Mouse (Mus musculus) forebrain, embryonic 12.5 days (tissue): Measurements from ENCODE around the gene Myog. TPM values are rescaled to one million over a fixed set of nuclear protein-coding genes. Genes with fewer than 3 reads are reported as not detected.

Source experiments
- ATAC-seq: fragments of 200-750 bp; cut with Nextera tagmentation; 2 replicates; pipeline ENCODE4 v1.8.0; 2017; ENCODE audit warnings: moderate TSS enrichment; ENCODE audit not compliant: low FRiP score
- H3K27ac ChIP-seq: fragments of 300-500 bp; sonication (generic); 2 replicates; pipeline ENCODE4 v1.5.1; 2016; ENCODE audit warnings: mild to moderate bottlenecking
- H3K27me3 ChIP-seq: fragments of 300-500 bp; sonication (generic); 2 replicates; pipeline ENCODE4 v1.6.1; 2016; ENCODE audit warnings: mild to moderate bottlenecking
- H3K36me3 ChIP-seq: fragments of 300-500 bp; sonication (generic); replicated peaks from 2 replicates; pipeline ENCODE4 v1.6.1; 2016; ENCODE audit warnings: mild to moderate bottlenecking
- H3K4me1 ChIP-seq: fragments of 300-500 bp; sonication (generic); 2 replicates; pipeline ENCODE4 v1.6.1; 2016
- H3K4me2 ChIP-seq: fragments of 300-500 bp; sonication (generic); 2 replicates; pipeline ENCODE4 v1.6.1; 2016; ENCODE audit warnings: mild to moderate bottlenecking, moderate library complexity
- H3K4me3 ChIP-seq: fragments of 300-500 bp; sonication (generic); replicated peaks from 2 replicates; pipeline ENCODE4 v1.5.1; 2016; ENCODE audit warnings: mild to moderate bottlenecking
- H3K9ac ChIP-seq: fragments of 300-500 bp; sonication (generic); 2 replicates; pipeline ENCODE4 v1.6.1; 2016; ENCODE audit warnings: mild to moderate bottlenecking
- H3K9me3 ChIP-seq: fragments of 300-500 bp; sonication (generic); 2 replicates; pipeline ENCODE4 v1.6.1; 2016
- WGBS: fragments of 180-500 bp; shearing (Covaris S2); methylation state at CpG from one replicate; pipeline ENCODE4 v1.1.7; 2016; 5-methylcytosine and 5-hydroxymethylcytosine counted together
- polyA plus RNA-seq: library from polyadenylated mRNA; unstranded; fragments of >200 nt; fragmentation: Nextera tagmentation; extraction: Ambion mirVana; gene quantifications from 2 replicates; pipeline ENCODE4 v1.2.1, GENCODE M21; 2016

The Myog gene
- polyA plus RNA-seq, 1 experiment from 2014 or later: 1.2 TPM

DNA sequence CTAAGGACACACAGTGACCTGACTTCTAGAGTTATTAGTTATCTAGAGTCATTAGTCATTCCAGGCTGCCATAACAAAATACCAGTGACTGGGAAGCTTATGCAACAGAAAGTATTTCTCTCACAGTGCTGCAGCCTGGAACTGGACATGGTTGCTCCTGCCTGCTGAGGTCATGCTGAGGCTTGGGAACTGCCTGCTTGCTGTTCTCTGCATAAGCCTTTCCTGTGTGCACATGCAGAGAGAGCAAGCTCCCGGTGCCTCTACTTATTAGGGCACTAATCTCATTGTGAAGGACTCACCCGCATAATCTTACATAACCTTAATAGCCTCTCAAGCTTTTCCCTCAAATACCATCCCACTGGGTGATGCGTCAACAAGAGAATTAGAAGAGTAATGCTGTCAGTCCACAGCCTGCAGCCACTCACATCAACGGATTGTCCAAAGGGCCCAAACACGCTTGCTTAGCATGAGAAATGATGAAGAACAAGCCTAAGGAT is 17.0 kb upstream of the Myog start:
- H3K4me2 ChIP-seq: no peak overlapping the region
- H3K36me3 ChIP-seq: no peaks in the 10 kb centered on the region
- H3K27ac ChIP-seq: no peak overlapping the region
- no peak overlapping the region for H3K4me3 ChIP-seq
- no peak for ATAC-seq
- 43% methylated on average over 5 of the region's 5 CpGs for WGBS
- H3K9me3 ChIP-seq: no peaks in the 10 kb centered on the region
- no peak overlapping the region for H3K9ac ChIP-seq
- H3K27me3 ChIP-seq: no peaks in the 10 kb centered on the region
- no peaks in the 10 kb centered on the region for H3K4me1 ChIP-seq

GRCm38 (mm10) chr1:134273493-134274395 is 16.0 kb upstream of the Myog start:
- Histone ChIP-seq H3K27me3 (no peaks in the 10 kb centered on the region), H3K4me2 (no peak overlapping the region), H3K9me3 (no peaks in the 10 kb centered on the region), H3K4me1 (no peaks in the 10 kb centered on the region), H3K9ac (no peak overlapping the region), H3K36me3 (no peaks in the 10 kb centered on the region), H3K27ac (no peak overlapping the region), H3K4me3 (no peak overlapping the region)
- no peak for ATAC-seq
- WGBS: 61% methylated on average over 9 of the region's 9 CpGs

- Histone ChIP-seq H3K9me3 (no peaks in the 10 kb centered on the region), H3K4me2 (no peak overlapping the region), H3K4me1 (no peaks in the 10 kb centered on the region), H3K27me3 (no peaks in the 10 kb centered on the region), H3K36me3 (no peaks in the 10 kb centered on the region), H3K9ac (no peak overlapping the region), H3K27ac (no peak overlapping the region), H3K4me3 (no peak overlapping the region)
- no peak for ATAC-seq
- 81% methylated on average over 7 of the region's 7 CpGs for WGBS
Measured at GRCm38 (mm10) chr1:134274483-134274920, 15.3 kb upstream of the Myog start.

- Histone ChIP-seq H3K27ac (no peak overlapping the region), H3K27me3 (no peaks in the 10 kb centered on the region), H3K4me3 (no peak overlapping the region), H3K4me1 (no peaks in the 10 kb centered on the region), H3K9me3 (no peaks in the 10 kb centered on the region), H3K4me2 (no peak overlapping the region), H3K36me3 (no peaks in the 10 kb centered on the region), H3K9ac (no peak overlapping the region)
- 81% methylated on average over 13 of the region's 13 CpGs for WGBS
- ATAC-seq: no peak
Measured at GRCm38 (mm10) chr1:134275616-134276464, 13.9 kb upstream of the Myog start.

DNA sequence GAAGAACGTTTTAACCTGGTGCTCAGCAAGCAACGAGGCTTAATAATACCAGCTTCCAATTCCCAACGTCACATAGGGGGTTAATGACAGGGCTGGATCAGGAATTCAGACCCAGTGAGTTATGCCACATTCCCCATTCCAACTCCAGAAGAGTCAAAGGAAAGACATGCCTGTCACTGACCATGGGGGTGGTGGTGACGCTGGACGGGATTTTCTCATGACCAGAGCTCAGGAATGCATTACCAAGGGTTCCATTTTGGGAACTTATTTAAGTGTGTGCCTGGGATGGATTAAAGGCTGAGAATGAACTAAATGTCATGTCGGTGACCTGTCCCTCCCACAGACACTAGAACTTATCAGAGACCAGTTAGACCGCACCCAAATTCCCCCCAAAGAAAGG is 13.0 kb upstream of the Myog start:
- H3K9ac ChIP-seq: no peak overlapping the region
- WGBS: 83% methylated on average over 7 of the region's 7 CpGs
- no peak for ATAC-seq

GRCm38 (mm10) chr1:134280174-134280573 is 9.6 kb upstream of the Myog start:
- ATAC-seq: no peak
- no peak overlapping the region for H3K9ac ChIP-seq
- no peaks in the 10 kb centered on the region for H3K9me3 ChIP-seq
- no peaks in the 10 kb centered on the region for H3K4me1 ChIP-seq
- H3K27ac ChIP-seq: no peak overlapping the region
- no peaks in the 10 kb centered on the region for H3K27me3 ChIP-seq
- H3K4me3 ChIP-seq: no peak overlapping the region
- WGBS: 72% methylated on average over 5 of the region's 5 CpGs
- no peaks in the 10 kb centered on the region for H3K36me3 ChIP-seq
- no peak overlapping the region for H3K4me2 ChIP-seq

More for the DNA sequence above, 13.0 kb upstream of the Myog start:
- Histone ChIP-seq H3K9me3 (no peaks in the 10 kb centered on the region), H3K27me3 (no peaks in the 10 kb centered on the region), H3K4me1 (no peaks in the 10 kb centered on the region), H3K4me2 (no peak overlapping the region), H3K4me3 (no peak overlapping the region), H3K27ac (no peak overlapping the region), H3K36me3 (no peaks in the 10 kb centered on the region)

DNA sequence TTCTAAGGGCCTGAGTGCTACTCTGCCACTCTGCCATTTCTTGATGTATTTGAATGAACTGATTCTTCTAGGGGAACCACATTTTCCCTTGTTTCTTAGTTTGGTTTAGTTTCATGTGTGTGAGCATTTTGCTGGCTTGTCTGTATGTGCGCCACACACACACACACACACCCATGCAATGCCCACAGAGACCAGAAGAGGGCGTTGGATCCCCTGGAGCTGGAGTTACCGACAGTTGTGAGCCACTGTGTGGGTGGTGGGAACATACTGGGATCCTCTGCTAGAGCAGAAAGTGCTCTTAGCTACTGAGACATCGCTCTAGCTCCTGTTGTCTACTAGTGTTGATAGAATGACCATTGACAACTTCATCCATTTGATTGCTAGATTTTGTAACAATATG is 8.2 kb upstream of the Myog start:
- Histone ChIP-seq H3K4me2 (no peak overlapping the region), H3K27me3 (no peaks in the 10 kb centered on the region), H3K36me3 (no peaks in the 10 kb centered on the region), H3K27ac (no peak overlapping the region), H3K9ac (no peak overlapping the region), H3K4me1 (no peaks in the 10 kb centered on the region), H3K9me3 (no peaks in the 10 kb centered on the region), H3K4me3 (no peak overlapping the region)
- WGBS: 68% methylated on average over 4 of the region's 4 CpGs
- no peak for ATAC-seq

DNA sequence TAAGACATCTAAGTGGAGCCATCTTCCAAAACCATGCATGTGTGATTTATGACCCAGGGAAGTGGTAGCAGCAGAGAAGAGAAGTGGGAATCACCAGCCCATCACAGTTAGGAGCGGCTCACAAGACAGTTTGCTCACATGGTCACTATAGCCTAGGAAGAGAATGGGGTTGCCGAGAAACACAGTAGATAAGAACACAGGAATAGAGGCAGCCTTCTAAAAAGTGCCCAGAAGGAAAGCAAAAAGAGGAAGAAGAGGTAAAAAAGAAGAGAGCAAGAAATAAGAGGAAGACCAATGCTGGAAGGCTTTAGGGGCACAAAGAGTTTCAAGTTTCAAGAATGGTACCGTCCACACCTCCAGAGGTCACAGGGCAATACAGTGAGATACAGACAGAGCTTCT is 7.4 kb upstream of the Myog start:
- Histone ChIP-seq H3K4me2 (no peak overlapping the region), H3K36me3 (no peaks in the 10 kb centered on the region), H3K4me3 (no peak overlapping the region), H3K27ac (no peak overlapping the region), H3K9ac (no peak overlapping the region), H3K9me3 (no peaks in the 10 kb centered on the region), H3K27me3 (no peaks in the 10 kb centered on the region), H3K4me1 (no peaks in the 10 kb centered on the region)
- ATAC-seq: no peak
- WGBS: 86% methylated on average over 3 of the region's 3 CpGs

DNA sequence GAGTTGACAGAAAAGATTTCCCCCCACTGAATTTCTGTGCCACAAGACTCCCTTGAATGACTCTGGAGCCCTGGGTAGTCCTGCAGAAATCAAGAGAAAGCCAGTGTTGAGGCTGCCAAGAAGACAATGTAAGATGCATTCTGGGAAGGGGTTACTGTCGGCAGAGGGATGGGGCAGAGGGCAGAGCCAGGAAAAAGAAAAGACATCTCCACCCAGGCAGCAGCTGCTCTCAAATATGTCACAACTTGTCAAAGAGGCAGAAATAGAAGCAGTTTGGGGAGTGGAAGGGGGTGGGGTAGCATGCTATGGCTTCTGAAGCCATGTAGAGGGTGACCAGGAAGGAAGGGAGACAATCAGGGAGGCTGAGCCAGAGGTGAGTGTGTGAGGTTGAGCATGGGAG is 6.7 kb upstream of the Myog start:
- Histone ChIP-seq H3K4me2 (no peak overlapping the region), H3K4me1 (no peaks in the 10 kb centered on the region), H3K9ac (no peak overlapping the region), H3K36me3 (no peaks in the 10 kb centered on the region), H3K4me3 (no peak overlapping the region), H3K9me3 (no peaks in the 10 kb centered on the region), H3K27ac (no peak overlapping the region), H3K27me3 (no peaks in the 10 kb centered on the region)
- 52% methylated on average over 1 of the region's 1 CpGs for WGBS
- no peak for ATAC-seq

DNA sequence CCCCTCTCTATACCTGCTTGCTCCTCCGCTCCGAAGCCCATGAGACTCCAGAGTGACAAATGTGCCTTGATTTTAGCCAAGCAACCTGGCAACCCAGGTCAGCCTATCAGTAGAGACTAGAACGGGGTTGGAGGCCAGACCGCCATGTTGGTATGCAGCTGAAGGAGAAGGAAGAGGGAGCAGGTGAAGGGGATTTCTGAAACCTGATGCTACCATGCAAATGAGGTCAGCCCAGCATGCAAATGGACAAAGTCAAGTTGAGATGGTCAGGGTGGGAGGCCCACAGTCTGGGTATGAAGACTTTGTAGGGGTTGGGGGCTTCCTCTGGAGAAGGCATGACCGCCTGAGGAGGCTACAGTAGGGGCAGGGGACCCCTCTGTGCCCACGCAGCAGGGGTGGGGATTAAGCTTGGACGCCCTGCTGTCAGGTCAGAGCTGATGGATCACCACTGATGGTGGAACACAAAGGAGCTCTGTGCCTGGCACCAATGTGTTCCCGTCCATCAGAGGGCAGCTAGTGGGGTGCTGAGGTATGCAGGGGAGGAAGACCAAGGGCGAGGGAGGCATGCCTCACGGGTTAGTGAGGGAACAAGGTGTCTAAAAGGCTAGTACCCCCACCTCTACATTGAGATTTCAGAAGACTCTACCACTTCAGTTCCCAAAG is 4.2 kb upstream of the Myog start:
- no peak for ATAC-seq
- H3K27me3 ChIP-seq: no peaks in the 10 kb centered on the region
- WGBS: 61% methylated on average over 10 of the region's 10 CpGs

DNA sequence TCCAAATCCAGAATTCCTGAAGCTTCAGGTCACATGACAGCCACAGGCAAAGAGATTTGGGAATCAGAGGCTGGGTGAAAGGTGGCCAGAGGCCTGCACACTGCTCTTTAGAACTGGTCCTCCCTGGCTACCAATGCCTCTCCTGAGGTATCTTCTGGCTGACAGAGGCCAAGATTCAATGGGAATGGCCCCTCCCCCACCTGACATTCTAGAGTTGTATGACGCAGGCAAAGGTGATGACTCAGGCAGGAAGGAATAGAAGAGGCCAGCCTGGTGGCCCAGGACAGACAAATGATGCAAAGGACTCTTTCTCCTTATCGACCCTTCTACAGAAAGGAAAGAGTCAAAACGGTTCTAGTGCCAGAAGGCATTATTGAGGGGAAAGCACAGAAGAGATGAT is 1.6 kb upstream of the Myog start:
- Histone ChIP-seq H3K27ac (no peak overlapping the region), H3K9ac (no peak overlapping the region), H3K27me3 (no peaks in the 10 kb centered on the region), H3K4me1 (peaks cover 16% of the 10 kb centered on the region), H3K36me3 (no peaks in the 10 kb centered on the region), H3K4me2 (no peak overlapping the region), H3K4me3 (no peak overlapping the region), H3K9me3 (no peaks in the 10 kb centered on the region)
- ATAC-seq: no peak
- whole genome bisulfite sequencing: 75% methylated on average over 3 of the region's 3 CpGs

More for the DNA sequence above, 4.2 kb upstream of the Myog start:
- Histone ChIP-seq H3K27ac (no peak overlapping the region), H3K4me3 (no peak overlapping the region), H3K9ac (no peak overlapping the region), H3K36me3 (no peaks in the 10 kb centered on the region), H3K4me2 (no peak overlapping the region), H3K9me3 (no peaks in the 10 kb centered on the region), H3K4me1 (peaks cover 6% of the 10 kb centered on the region)

DNA sequence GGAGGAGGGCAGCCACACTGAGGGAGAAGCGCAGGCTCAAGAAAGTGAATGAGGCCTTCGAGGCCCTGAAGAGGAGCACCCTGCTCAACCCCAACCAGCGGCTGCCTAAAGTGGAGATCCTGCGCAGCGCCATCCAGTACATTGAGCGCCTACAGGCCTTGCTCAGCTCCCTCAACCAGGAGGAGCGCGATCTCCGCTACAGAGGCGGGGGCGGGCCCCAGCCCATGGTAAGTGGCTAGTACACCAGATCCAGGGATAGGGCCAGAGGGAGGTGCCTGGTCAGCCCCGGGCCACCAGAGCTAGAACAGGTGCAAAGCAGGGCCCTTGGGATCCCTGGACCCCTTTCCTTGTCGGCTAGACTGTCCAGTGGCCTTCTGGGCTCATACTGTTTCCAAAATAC is 511 bp downstream of the Myog start:
- Histone ChIP-seq H3K9me3 (no peaks in the 10 kb centered on the region), H3K27me3 (no peaks in the 10 kb centered on the region), H3K4me1 (peaks cover 16% of the 10 kb centered on the region), H3K4me2 (no peak overlapping the region), H3K4me3 (no peak overlapping the region), H3K9ac (no peak overlapping the region), H3K36me3 (no peaks in the 10 kb centered on the region), H3K27ac (no peak overlapping the region)
- WGBS: 92% methylated on average over 13 of the region's 13 CpGs
- no peak for ATAC-seq
